Mouse (Mus musculus) MEL (cell line): ENCODE data around the gene Nosip. TPM values are rescaled to one million over a fixed set of nuclear protein-coding genes. Genes with fewer than 3 reads are reported as not detected.

Experiments
- DNase-seq: peaks from one replicate; pipeline ENCODE4 v3.0.0; 2011; ENCODE audit warnings: low read depth, low spot score
- H3K27ac ChIP-seq: 2 replicates; pipeline ENCODE4 v1.5.1; 2012; ENCODE audit warnings: low read depth, mild to moderate bottlenecking, control low read depth, low read length, moderate library complexity; ENCODE audit not compliant: control insufficient read depth
- H3K27me3 ChIP-seq, 2 experiments: fragments of 150-350 bp in 1 of 2; sonication (generic) in 1 of 2; 2 replicates each; pipeline ENCODE4 v1.6.1; 2012; ENCODE audit warnings: low read length in 2 of 2, mild to moderate bottlenecking in 2 of 2, improper control_type of control experiment in 1 of 2, moderate library complexity in 1 of 2; ENCODE audit not compliant: insufficient read depth in 2 of 2, control insufficient read depth in 1 of 2
- H3K36me3 ChIP-seq, 2 experiments: 2 replicates each; pipeline ENCODE4 v1.6.1; 2012 to 2014; ENCODE audit warnings: low read length in 2 of 2, improper control_type of control experiment in 1 of 2, inconsistent platforms in 1 of 2, mild to moderate bottlenecking in 1 of 2; ENCODE audit not compliant: insufficient read depth in 2 of 2, control insufficient read depth in 1 of 2
- H3K4me1 ChIP-seq, 2 experiments: fragments of 150-350 bp in 1 of 2; sonication (generic) in 1 of 2; 2 replicates each; pipeline ENCODE4 v1.6.1; 2012; ENCODE audit warnings: low read length in 2 of 2, improper control_type of control experiment in 1 of 2, mild to moderate bottlenecking in 1 of 2; ENCODE audit not compliant: insufficient read depth in 2 of 2, control insufficient read depth in 1 of 2
- H3K4me3 ChIP-seq, 2 experiments: fragments of 150-350 bp in 1 of 2; sonication (generic) in 1 of 2; 2 replicates each; pipeline ENCODE4 v1.5.1; 2012; ENCODE audit warnings: low read depth in 2 of 2, low read length in 2 of 2, mild to moderate bottlenecking in 2 of 2, moderate library complexity in 2 of 2, control low read depth in 1 of 2, improper control_type of control experiment in 1 of 2; ENCODE audit not compliant: control insufficient read depth in 1 of 2, insufficient read depth in 1 of 2
- H3K79me2 ChIP-seq: 2 replicates; pipeline ENCODE4 v1.6.1; 2012; ENCODE audit warnings: mild to moderate bottlenecking, low read length, moderate library complexity; ENCODE audit not compliant: control insufficient read depth, poor library complexity, insufficient read depth
- H3K9ac ChIP-seq: 2 replicates; pipeline ENCODE4 v1.6.1; 2012; ENCODE audit warnings: low read depth, mild to moderate bottlenecking, control low read depth, low read length, moderate library complexity; ENCODE audit not compliant: control insufficient read depth, poor library complexity, severe bottlenecking
- H3K9me3 ChIP-seq: fragments of 150-350 bp; sonication (generic); replicated peaks from 2 replicates; pipeline ENCODE4 v1.6.1; 2012; ENCODE audit warnings: mild to moderate bottlenecking, low read length, improper control_type of control experiment, moderate library complexity; ENCODE audit not compliant: insufficient read depth
- BHLHE40 ChIP-seq: IDR thresholded peaks from 2 replicates; pipeline ENCODE4 v1.6.1; 2012; ENCODE audit warnings: low read depth, mild to moderate bottlenecking, inconsistent platforms, low read length, improper control_type of control experiment, borderline replicate concordance
- CHD2 ChIP-seq: IDR thresholded peaks from 2 replicates; pipeline ENCODE4 v1.6.1; 2011; ENCODE audit warnings: low read length, improper control_type of control experiment
- CTCF ChIP-seq, 3 experiments: IDR thresholded peaks in 2 of 3; conservative IDR thresholded peaks in 1 of 3; 2 replicates each; pipeline ENCODE4 v1.5.1; 2011 to 2012; ENCODE audit warnings: low read length in 3 of 3, low read depth in 2 of 3, mild to moderate bottlenecking in 2 of 3, improper control_type of control experiment in 1 of 3, inconsistent platforms in 1 of 3, mixed read lengths in 1 of 3, moderate library complexity in 1 of 3; ENCODE audit not compliant: control insufficient read depth in 1 of 3, insufficient read depth in 1 of 3, poor library complexity in 1 of 3, severe bottlenecking in 1 of 3
- E2F4 ChIP-seq: IDR thresholded peaks from 2 replicates; pipeline ENCODE4 v1.6.1; 2011; ENCODE audit warnings: low read depth, low read length, improper control_type of control experiment, borderline replicate concordance
- ELF1 ChIP-seq: IDR thresholded peaks from 2 replicates; pipeline ENCODE4 v1.6.1; 2014; ENCODE audit warnings: low read depth, mild to moderate bottlenecking, inconsistent platforms, low read length, improper control_type of control experiment, moderate library complexity
- EP300 ChIP-seq, 2 experiments: IDR thresholded peaks; 2 replicates each; pipeline ENCODE4 v1.6.1; 2011; ENCODE audit warnings: improper control_type of control experiment in 2 of 2, low read length in 2 of 2, low read depth in 1 of 2, mild to moderate bottlenecking in 1 of 2
- GABPA ChIP-seq: IDR thresholded peaks from 2 replicates; pipeline ENCODE4 v1.6.1; 2012; ENCODE audit warnings: low read depth, mild to moderate bottlenecking, inconsistent platforms, low read length, improper control_type of control experiment, moderate library complexity
- GATA1 ChIP-seq: IDR thresholded peaks from 2 replicates; pipeline ENCODE4 v1.6.1; 2011; ENCODE audit warnings: low read depth, low read length, improper control_type of control experiment
- HCFC1 ChIP-seq: IDR thresholded peaks from 2 replicates; pipeline ENCODE4 v1.6.1; 2012; ENCODE audit warnings: low read depth, mild to moderate bottlenecking, inconsistent platforms, low read length, improper control_type of control experiment, moderate library complexity
- JUND ChIP-seq: IDR thresholded peaks from 2 replicates; pipeline ENCODE4 v1.6.1; 2011; ENCODE audit warnings: low read depth, mild to moderate bottlenecking, improper control_type of control experiment, low read length
- KAT2A ChIP-seq: conservative IDR thresholded peaks from 2 replicates; pipeline ENCODE4 v1.6.1; 2012; ENCODE audit warnings: low read depth, low read length, improper control_type of control experiment, inconsistent platforms
- MAFK ChIP-seq: IDR thresholded peaks from 2 replicates; pipeline ENCODE4 v1.6.1; 2011; ENCODE audit warnings: low read depth, mild to moderate bottlenecking, low read length, improper control_type of control experiment, borderline replicate concordance
- MAX ChIP-seq: IDR thresholded peaks from 2 replicates; pipeline ENCODE4 v1.6.1; 2011; ENCODE audit warnings: low read length, improper control_type of control experiment
- MAZ ChIP-seq: IDR thresholded peaks from 2 replicates; pipeline ENCODE4 v1.6.1; 2012; ENCODE audit warnings: low read depth, mild to moderate bottlenecking, inconsistent platforms, low read length, improper control_type of control experiment
- MEF2A ChIP-seq: IDR thresholded peaks from 2 replicates; pipeline ENCODE4 v1.6.1; 2014; ENCODE audit warnings: low read depth, mild to moderate bottlenecking, inconsistent platforms, low read length, improper control_type of control experiment; ENCODE audit not compliant: poor library complexity, insufficient replicate concordance, severe bottlenecking; ENCODE audit errors: extremely low read depth
- MXI1 ChIP-seq: IDR thresholded peaks from 2 replicates; pipeline ENCODE4 v1.6.1; 2011; ENCODE audit warnings: mild to moderate bottlenecking, low read depth, low read length, improper control_type of control experiment
- MYB ChIP-seq: IDR thresholded peaks from 2 replicates; pipeline ENCODE4 v1.6.1; 2011; ENCODE audit warnings: mild to moderate bottlenecking, low read depth, low read length, improper control_type of control experiment
- MYC ChIP-seq: IDR thresholded peaks from 2 replicates; pipeline ENCODE4 v1.6.1; 2011; ENCODE audit warnings: low read depth, mild to moderate bottlenecking, low read length, improper control_type of control experiment, moderate library complexity
- NELFE ChIP-seq: IDR thresholded peaks from 2 replicates; pipeline ENCODE4 v1.6.1; 2011; ENCODE audit warnings: low read depth, low read length, improper control_type of control experiment
- POLR2A ChIP-seq, 2 experiments: IDR thresholded peaks; 2 replicates each; pipeline ENCODE4 v1.6.1; 2011 to 2012; ENCODE audit warnings: low read length in 2 of 2, mild to moderate bottlenecking in 2 of 2, control low read depth in 1 of 2, improper control_type of control experiment in 1 of 2, low read depth in 1 of 2, moderate library complexity in 1 of 2; ENCODE audit not compliant: control insufficient read depth in 1 of 2, insufficient read depth in 1 of 2, poor library complexity in 1 of 2
- POLR2AphosphoS2 ChIP-seq: IDR thresholded peaks from 2 replicates; pipeline ENCODE4 v1.6.1; 2011; ENCODE audit warnings: low read length, improper control_type of control experiment
- POLR2AphosphoS5 ChIP-seq: IDR thresholded peaks from 2 replicates; pipeline ENCODE4 v1.6.1; 2012; ENCODE audit warnings: low read depth, borderline replicate concordance, mild to moderate bottlenecking, inconsistent platforms, low read length, moderate library complexity, mixed read lengths
- RAD21 ChIP-seq: IDR thresholded peaks from 2 replicates; pipeline ENCODE4 v1.6.1; 2011; ENCODE audit warnings: mild to moderate bottlenecking, low read depth, low read length, improper control_type of control experiment
- RCOR1 ChIP-seq: IDR thresholded peaks from 2 replicates; pipeline ENCODE4 v1.6.1; 2012; ENCODE audit warnings: low read depth, mild to moderate bottlenecking, inconsistent platforms, low read length, improper control_type of control experiment
- SMC3 ChIP-seq: IDR thresholded peaks from 2 replicates; pipeline ENCODE4 v1.6.1; 2011; ENCODE audit warnings: low read depth, low read length, improper control_type of control experiment
- TAL1 ChIP-seq: IDR thresholded peaks from 2 replicates; pipeline ENCODE4 v1.6.1; 2012; ENCODE audit warnings: mild to moderate bottlenecking, inconsistent platforms, low read length, moderate library complexity, mixed read lengths
- TBP ChIP-seq: IDR thresholded peaks from 2 replicates; pipeline ENCODE4 v1.8.0; 2011; ENCODE audit warnings: low read depth, low read length, improper control_type of control experiment
- UBTF ChIP-seq: IDR thresholded peaks from 2 replicates; pipeline ENCODE4 v1.6.1; 2012; ENCODE audit warnings: low read depth, mild to moderate bottlenecking, inconsistent platforms, low read length, improper control_type of control experiment, moderate library complexity, borderline replicate concordance; ENCODE audit not compliant: insufficient read depth
- USF1 ChIP-seq: IDR thresholded peaks from 2 replicates; pipeline ENCODE4 v1.6.1; 2014; ENCODE audit warnings: low read depth, mild to moderate bottlenecking, inconsistent platforms, low read length, improper control_type of control experiment, moderate library complexity
- USF2 ChIP-seq, 2 experiments: IDR thresholded peaks; 2 replicates each; pipeline ENCODE4 v1.6.1; 2011 to 2012; ENCODE audit warnings: improper control_type of control experiment in 2 of 2, low read length in 2 of 2, borderline replicate concordance in 1 of 2, inconsistent platforms in 1 of 2, low read depth in 1 of 2, mild to moderate bottlenecking in 1 of 2; ENCODE audit not compliant: insufficient read depth in 1 of 2
- ZC3H11A ChIP-seq: IDR thresholded peaks from 2 replicates; pipeline ENCODE4 v1.6.1; 2012; ENCODE audit warnings: low read depth, mild to moderate bottlenecking, inconsistent platforms, low read length, improper control_type of control experiment
- polyA plus RNA-seq, 2 experiments: library from polyadenylated mRNA; stranded (reverse) in 1 of 2; unstranded in 1 of 2; fragments of >175 nt in 1 of 2; fragments of >200 nt in 1 of 2; gene quantifications; 2 replicates each; pipeline versions ENCODE4 v1.2.1 to v1.2.4; 2012; ENCODE audit warnings: low replicate concordance in 2 of 2, low read depth in 1 of 2; ENCODE audit not compliant: insufficient read length in 2 of 2, insufficient read depth in 1 of 2, missing spikeins in 1 of 2
- total RNA-seq: library from RNA; depleted of rRNA; stranded (reverse); fragments of 300-350 nt; gene quantifications from 2 replicates; pipeline ENCODE4 v1.2.3, GENCODE M21; 2012

The Nosip gene
- total and polyA plus RNA-seq, 3 experiments: 50.7 to 78.9 TPM; not detected in 1

DNA sequence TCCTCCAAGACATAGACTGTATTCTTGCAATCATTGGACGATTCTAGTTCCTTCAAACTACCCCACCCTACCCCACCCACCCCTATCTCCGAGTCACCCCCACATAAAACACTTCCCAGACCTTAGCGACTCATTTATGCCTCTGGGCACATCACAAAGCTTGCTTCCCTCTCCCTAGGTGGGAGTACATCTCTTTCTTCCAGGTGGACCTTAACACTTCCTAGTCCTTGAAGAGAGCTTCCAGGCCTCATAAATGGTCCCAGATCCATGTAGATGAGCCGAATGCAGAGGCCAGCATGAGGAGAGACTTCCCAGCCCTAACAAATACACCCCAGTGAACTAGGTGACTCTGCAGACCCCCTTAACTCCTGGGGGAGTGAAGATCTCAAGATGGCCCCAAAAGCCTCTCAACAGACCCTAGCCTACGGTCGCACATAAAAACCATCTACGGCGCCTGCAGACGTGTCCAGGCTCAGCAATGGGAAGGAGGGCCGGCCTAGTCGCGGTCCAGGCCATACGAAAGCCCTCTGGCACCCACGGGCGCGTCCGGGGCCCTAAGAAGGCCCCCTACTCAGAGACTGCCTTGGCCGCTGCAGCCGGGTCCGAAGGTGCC lies 46.8 kb upstream of the Nosip start (continued):
- TF ChIP-seq MAZ (0 out of 2 replicates have a peak, but pooled peaks have one; percentile 18), RAD21 (no peak), CTCF (IDR thresholded peaks at IDR 0.05 in 2 of 3, conservative IDR thresholded peaks at IDR 0.05 in 1 of 3; ENCODE audit: control insufficient read depth in 1 of 3, insufficient read depth in 1 of 3, low read depth in 2 of 3, low read length in 3 of 3, poor library complexity in 1 of 3, severe bottlenecking in 1 of 3) (no peak), TAL1 (no peak), MXI1 (no peak; the same call in 1 of the 2 replicates), E2F4 (0 out of 2 replicates have a peak, but pooled peaks have one; percentile 36), GABPA (no peak), MAX (no peak), ELF1 (0 out of 2 replicates have a peak, but pooled peaks have one; percentile 15), SMC3 (no peak), RCOR1 (peak; percentile 8; the same call in 1 of the 2 replicates), BHLHE40 (no peak), TBP (peak; percentile 95), MYB (0 out of 2 replicates have a peak, but pooled peaks have one; percentile 11), USF1 (no peak), UBTF (no peak), MYC (no peak), HCFC1 (peak; percentile 41)

DNA sequence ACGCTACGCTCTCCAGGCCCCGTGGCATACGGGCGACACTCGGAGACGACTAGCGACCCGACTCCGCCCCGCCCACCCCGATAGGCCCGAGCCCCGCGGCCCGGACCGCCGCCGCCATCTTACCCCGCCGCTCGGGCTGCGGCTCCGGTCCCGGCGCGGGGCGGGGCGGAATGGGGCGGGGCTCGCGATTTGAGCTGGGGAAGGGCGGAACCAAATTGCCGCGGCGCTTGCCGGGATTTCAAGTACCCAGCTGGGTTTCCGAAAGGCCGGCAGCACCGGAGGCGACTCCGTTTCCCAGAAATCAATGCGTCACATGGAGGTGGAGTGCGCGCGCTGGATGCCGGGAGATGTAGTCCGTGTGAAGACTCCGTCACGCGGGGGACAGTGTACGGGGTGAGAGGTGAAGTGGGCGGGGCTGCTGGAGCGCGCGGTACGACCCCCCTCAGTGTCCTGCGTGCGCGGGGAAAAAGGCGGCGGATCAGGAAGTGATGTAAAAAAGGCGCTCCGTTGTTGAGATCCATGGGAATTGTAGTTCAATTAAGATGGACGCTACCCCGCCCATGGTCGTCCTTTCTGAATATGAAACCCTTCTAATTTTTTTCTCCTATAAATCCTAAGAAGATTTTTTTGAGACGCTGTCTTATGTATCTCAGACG lies 46.1 kb upstream of the Nosip start, which contains the start of gene Scaf1:
Gene Scaf1 (minus strand): TSS at position 407 of the 656 bp plus-strand sequence.
- H3K4me3 ChIP-seq: peak within 1 kb of the TSS; percentile 85 to 93
- H3K36me3 ChIP-seq: peaks cover 1 to 17% of the 10 kb centered on the region in 2 experiments; a peak in 3 of 4 replicates
- H3K4me1 ChIP-seq: peaks cover 4 to 25% of the 10 kb centered on the region in 2 experiments
- peak within 1 kb of the TSS; percentile 97 for H3K9ac ChIP-seq
- no peaks in the 10 kb centered on the region for H3K27me3 ChIP-seq
- peak within 1 kb of the TSS; percentile 96 for H3K27ac ChIP-seq
- DNase-seq: peak; percentile 99
- no peaks in the 10 kb centered on the region for H3K9me3 ChIP-seq
- H3K79me2 ChIP-seq: peaks cover 16% of the 10 kb centered on the region
- TF ChIP-seq ELF1: peak; percentile 79
- no peak for TF ChIP-seq GATA1
- TF ChIP-seq E2F4: peak; percentile 84
- TF ChIP-seq MYC: peak; percentile 90
- no peak for TF ChIP-seq JUND
- no peak for TF ChIP-seq CTCF (IDR thresholded peaks at IDR 0.05 in 2 of 3, conservative IDR thresholded peaks at IDR 0.05 in 1 of 3; ENCODE audit: control insufficient read depth in 1 of 3, insufficient read depth in 1 of 3, low read depth in 2 of 3, low read length in 3 of 3, poor library complexity in 1 of 3, severe bottlenecking in 1 of 3)
- peak; percentile 97 for TF ChIP-seq KAT2A
- TF ChIP-seq POLR2A (IDR thresholded peaks at IDR 0.05; ENCODE audit: control insufficient read depth in 1 of 2, insufficient read depth in 1 of 2, low read depth in 1 of 2, low read length in 2 of 2, poor library complexity in 1 of 2): no peak
- no peak for TF ChIP-seq MYB
- no peak for TF ChIP-seq MAFK
- TF ChIP-seq MXI1: peak; percentile 91
- TF ChIP-seq BHLHE40: no peak
- TF ChIP-seq NELFE: no peak; the same call in 1 of the 2 replicates
- TF ChIP-seq CHD2: peak; percentile 52; the same call in 1 of the 2 replicates
- TF ChIP-seq USF1: peak; percentile 94
- peak; percentile 58; the same call in 1 of the 2 replicates for TF ChIP-seq TBP
- TF ChIP-seq EP300 (IDR thresholded peaks at IDR 0.05; ENCODE audit: low read depth in 1 of 2, low read length in 2 of 2): no peak
- peak; percentile 87; the same call in 1 of the 2 replicates for TF ChIP-seq MAZ
- TF ChIP-seq ZC3H11A: no peak
- no peak for TF ChIP-seq TAL1
- TF ChIP-seq USF2 (IDR thresholded peaks at IDR 0.05; ENCODE audit: borderline replicate concordance in 1 of 2, insufficient read depth in 1 of 2, low read depth in 1 of 2, low read length in 2 of 2): no peak
- no peak for TF ChIP-seq POLR2AphosphoS5
- no peak for TF ChIP-seq POLR2AphosphoS2
- no peak for TF ChIP-seq MEF2A
